Mouse (Mus musculus) layer of hippocampus, postnatal 25 days (tissue): ENCODE data around the gene Zzef1. TPM values are rescaled to one million over a fixed set of nuclear protein-coding genes. Genes with fewer than 3 reads are reported as not detected.

ENCODE experiments used
- DNase-seq, 2 experiments: peaks; one replicate each; pipeline ENCODE4 v3.0.0; 2022; ENCODE audit warnings: mixed read lengths in 2 of 2, low spot score in 1 of 2; ENCODE audit errors: extremely low spot score in 1 of 2
- total RNA-seq, 2 experiments: library from RNA; stranded (reverse); gene quantifications; 2 replicates each; pipeline ENCODE4 v1.2.3; 2021

Gene Zzef1
- total RNA-seq, 2 experiments from 2014 or later, result 39.6 to 55.0 TPM

- no peak for DNase-seq
Measured at GRCm38 (mm10) chr11:72804586-72804985, 8.6 kb downstream of the Zzef1 start.

- DNase-seq, result no peak
Measured at GRCm38 (mm10) chr11:72805232-72805631, 9.2 kb downstream of the Zzef1 start.

- peak in 1 of 2 experiments; percentile 25 for DNase-seq
Measured at GRCm38 (mm10) chr11:72806556-72806955, 10.5 kb downstream of the Zzef1 start.

GRCm38 (mm10) chr11:72807992-72808391 lies 12.0 kb downstream of the Zzef1 start:
- no peak for DNase-seq

GRCm38 (mm10) chr11:72813687-72814086 lies 17.7 kb downstream of the Zzef1 start:
- DNase-seq, result no peak

GRCm38 (mm10) chr11:72814188-72814587 lies 18.2 kb downstream of the Zzef1 start:
- no peak for DNase-seq

GRCm38 (mm10) chr11:72816859-72817258 lies 20.8 kb downstream of the Zzef1 start:
- DNase-seq, result no peak

GRCm38 (mm10) chr11:72818067-72818466 lies 22.0 kb downstream of the Zzef1 start:
- no peak for DNase-seq

- no peak for DNase-seq
Measured at GRCm38 (mm10) chr11:72821041-72821440, 25.0 kb downstream of the Zzef1 start.

- no peak for DNase-seq
Measured at GRCm38 (mm10) chr11:72829869-72830268, 33.8 kb downstream of the Zzef1 start.

- no peak for DNase-seq
Measured at GRCm38 (mm10) chr11:72842731-72843130, 46.7 kb downstream of the Zzef1 start.

- no peak for DNase-seq
Measured at GRCm38 (mm10) chr11:72843576-72843975, 47.5 kb downstream of the Zzef1 start.

- DNase-seq, result no peak
Measured at GRCm38 (mm10) chr11:72845526-72845925, 49.5 kb downstream of the Zzef1 start.

- no peak for DNase-seq
Measured at GRCm38 (mm10) chr11:72846685-72847084, 50.7 kb downstream of the Zzef1 start.

- no peak for DNase-seq
Measured at GRCm38 (mm10) chr11:72847831-72848628, 52.0 kb downstream of the Zzef1 start.

GRCm38 (mm10) chr11:72850419-72851131 lies 54.5 kb downstream of the Zzef1 start:
- DNase-seq, result no peak

- no peak for DNase-seq
Measured at GRCm38 (mm10) chr11:72851214-72851613, 55.2 kb downstream of the Zzef1 start.

- no peak for DNase-seq
Measured at GRCm38 (mm10) chr11:72852122-72852521, 56.1 kb downstream of the Zzef1 start.

GRCm38 (mm10) chr11:72853086-72853485 lies 57.1 kb downstream of the Zzef1 start:
- DNase-seq, result no peak

GRCm38 (mm10) chr11:72854251-72854650 lies 58.2 kb downstream of the Zzef1 start:
- DNase-seq, result no peak

- DNase-seq, result no peak
Measured at GRCm38 (mm10) chr11:72856764-72857163, 60.7 kb downstream of the Zzef1 start.

GRCm38 (mm10) chr11:72861236-72861635 lies 65.2 kb downstream of the Zzef1 start:
- DNase-seq, result no peak
